Mouse (Mus musculus) embryo, embryonic 11 days (tissue): ENCODE data around the gene Mymx.
"Not testable (repeated sequence)": the region's sequence is repeated elsewhere in the genome, so short reads cannot be mapped to it uniquely, and the experiment has no call there.

ENCODE experiments used
- DNase-seq: peaks from one replicate; pipeline ENCODE4 v3.0.0-alpha.2; 2015

The Mymx gene

DNA sequence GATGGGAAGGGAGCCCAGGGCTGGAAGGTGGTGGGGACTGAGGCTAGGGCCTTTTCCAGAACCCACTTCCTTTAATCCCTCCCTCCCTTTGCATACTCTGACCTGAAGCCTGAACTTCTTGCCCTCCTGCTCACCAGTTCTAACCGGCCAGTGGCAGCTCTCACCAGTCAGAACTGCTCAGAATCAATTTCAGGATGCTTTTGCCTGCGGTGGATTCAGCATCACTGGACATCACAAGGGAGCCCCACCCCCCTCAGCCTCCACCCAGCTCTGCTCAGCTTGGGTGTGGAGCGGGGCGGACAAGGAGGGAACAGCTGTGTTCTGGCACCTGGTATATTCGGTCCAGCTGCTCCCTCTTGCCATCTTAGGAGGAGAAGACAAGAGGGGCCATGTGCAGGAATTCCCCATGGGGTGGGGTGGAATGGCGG, at the start of gene Mymx:
Gene Mymx, minus strand, starts transcription at position 226 of the 428 bp plus-strand sequence.
- DNase-seq, result peak; percentile 54

DNA sequence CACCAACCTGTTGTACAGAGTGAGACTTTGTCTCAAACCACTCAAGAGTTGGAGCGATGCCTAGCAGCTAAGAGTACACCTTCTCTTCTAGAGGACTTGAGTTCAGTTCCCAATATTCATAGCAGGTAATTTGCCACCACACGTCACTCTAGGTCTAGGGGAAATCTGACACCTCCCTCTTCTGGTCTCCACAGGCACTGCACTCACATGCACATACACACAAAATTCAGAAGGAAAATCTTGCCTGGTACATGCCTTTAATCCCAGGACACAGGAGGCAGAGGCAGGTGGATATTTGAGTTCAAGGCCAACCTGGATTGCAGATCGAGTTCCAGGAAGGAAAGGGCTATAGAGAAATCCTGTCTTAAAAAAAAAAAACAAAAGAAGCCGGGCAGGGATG, 42.3 kb upstream of the Mymx start:
- DNase-seq, result no peak

DNA sequence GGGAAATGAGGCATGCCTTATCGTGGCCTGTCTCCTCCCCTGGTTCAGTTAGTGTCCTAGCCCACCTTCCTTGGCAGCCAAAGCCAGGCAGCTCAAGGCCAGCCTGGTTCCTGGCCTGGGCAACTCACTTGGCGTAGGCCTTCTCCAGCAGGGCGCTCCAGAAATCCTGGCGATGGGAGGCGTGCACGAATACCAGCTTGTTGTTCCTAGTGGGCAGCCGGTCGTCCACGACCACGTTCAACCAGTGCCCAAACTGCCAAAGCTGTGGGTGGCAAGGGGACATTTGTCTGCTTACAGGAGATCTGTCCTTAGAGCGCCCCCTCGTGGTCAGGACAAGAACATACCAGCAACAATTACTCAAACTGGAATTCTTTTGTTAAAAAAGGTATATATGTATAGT, 40.8 kb upstream of the Mymx start:
- peak; percentile 78 for DNase-seq

GRCm38 (mm10) chr17:45641981-45642380, 40.1 kb upstream of the Mymx start:
- DNase-seq, result no peak

DNA sequence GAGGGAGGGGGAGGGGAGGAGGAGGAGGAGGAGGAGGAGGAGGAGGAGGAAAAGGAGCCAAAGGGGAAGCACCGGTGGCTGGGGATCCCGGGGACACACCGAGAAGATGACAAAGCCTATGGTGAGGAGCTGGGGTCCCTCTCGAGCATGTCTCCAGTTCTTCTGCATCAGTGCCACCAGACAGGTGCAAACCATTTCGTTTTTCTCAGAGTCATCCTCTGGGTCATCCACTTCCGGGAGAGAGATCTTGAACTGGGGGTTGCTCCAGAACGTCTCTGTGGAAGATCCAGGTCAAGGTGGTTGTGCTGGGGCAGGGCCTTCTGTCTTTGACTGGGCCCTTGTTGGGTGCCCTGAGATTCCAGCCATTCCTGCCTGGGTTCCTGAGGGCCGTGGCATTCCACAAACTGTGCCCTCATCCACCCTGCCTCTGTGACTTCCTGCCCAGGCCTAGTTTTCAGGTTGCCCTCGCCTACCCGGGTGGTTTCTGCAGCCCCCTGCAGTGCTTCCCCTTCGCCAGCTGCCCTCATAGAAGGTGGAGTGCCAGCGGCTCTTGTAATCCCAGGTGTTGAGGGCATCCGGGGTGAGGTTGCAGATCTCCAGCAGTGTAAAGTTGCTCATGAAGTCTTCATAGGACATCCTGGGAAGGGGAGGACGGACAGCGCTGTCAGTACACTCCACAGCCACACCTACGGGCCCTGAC, 36.8 kb upstream of the Mymx start:
- no peak for DNase-seq

DNA sequence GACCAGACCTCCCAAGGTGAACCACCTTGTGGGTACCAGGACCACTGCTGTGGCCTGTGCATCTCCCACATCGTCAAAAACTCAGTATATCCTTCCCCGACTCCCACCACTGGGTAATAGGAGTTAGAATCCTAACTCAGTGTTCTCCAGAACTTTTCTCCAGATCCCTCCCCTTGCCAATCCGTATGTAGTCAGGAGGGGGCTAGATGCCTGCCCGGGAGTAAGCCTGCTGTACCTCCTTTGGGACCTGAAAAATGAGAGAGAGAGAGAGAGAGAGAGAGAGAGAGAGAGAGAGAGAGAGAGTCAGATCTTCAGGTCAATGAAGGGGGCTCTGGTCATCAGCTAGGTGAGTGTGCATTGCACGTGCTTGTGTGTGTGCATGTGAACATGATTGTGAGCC, 32.1 kb upstream of the Mymx start:
- no peak for DNase-seq

DNA sequence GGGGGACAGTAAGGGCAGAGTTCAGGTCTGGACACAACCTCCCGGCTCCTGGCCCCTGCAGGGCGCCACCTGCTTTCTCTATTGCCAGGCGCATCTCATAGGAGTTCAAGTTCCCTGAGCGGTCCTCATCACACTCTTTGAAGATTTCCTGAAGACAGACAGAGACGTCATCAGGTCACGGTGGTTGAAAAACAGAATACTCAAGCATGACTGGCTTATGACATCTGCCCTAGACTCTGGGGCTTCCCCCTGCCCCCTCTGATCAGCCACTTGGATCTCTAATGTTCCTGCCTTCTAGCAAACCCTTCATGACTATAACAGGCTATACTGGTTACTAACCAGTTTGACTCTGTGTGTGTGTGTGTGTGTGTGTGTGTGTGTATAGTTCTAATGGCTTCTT, 30.0 kb upstream of the Mymx start:
- no peak for DNase-seq

GRCm38 (mm10) chr17:45630992-45631391, 29.1 kb upstream of the Mymx start:
- no peak for DNase-seq

DNA sequence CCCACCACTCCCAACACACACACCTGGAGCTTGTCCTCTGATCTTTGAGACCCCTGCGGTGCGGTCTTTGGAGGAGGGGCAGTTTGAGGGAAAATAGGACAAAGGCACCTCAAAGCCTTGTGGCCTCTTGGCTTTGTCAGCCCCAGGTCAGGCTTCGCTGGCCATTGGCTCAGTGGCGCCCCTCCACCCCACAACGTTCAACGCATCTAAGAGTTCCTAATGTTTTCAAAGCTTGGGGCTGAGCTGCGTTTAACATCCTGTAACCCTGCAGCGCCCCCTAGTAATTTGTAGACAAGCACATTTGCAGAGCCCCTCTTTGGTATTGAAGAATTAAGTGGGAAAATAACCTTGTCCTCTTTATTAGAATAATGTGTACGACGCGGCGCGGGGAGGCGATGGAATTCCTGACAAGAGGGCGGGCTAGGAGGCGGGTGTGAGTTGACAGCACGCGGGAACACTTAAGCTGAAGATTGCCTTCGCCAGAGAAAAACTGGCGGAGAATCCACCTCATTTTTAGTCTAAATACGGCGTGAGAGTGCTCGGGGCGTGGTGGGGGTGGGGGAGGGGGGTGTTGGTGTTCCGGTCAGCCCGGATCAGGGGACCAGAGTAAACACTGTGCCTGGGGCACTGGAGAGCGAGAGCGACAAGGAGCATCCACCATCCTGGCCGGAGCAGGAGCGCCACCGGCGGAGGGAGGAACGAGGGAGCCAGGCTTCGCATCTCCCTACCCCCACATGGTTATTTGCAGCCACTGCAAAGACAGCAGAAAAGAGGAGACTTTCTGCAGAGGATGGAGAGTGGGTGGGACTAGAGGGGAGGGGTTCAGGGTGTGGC, 28.2 kb upstream of the Mymx start:
- DNase-seq, result peak; percentile 90

GRCm38 (mm10) chr17:45628885-45629855, 27.3 kb upstream of the Mymx start:
- no peak for DNase-seq

GRCm38 (mm10) chr17:45628160-45628559, 26.3 kb upstream of the Mymx start:
- no peak for DNase-seq

DNA sequence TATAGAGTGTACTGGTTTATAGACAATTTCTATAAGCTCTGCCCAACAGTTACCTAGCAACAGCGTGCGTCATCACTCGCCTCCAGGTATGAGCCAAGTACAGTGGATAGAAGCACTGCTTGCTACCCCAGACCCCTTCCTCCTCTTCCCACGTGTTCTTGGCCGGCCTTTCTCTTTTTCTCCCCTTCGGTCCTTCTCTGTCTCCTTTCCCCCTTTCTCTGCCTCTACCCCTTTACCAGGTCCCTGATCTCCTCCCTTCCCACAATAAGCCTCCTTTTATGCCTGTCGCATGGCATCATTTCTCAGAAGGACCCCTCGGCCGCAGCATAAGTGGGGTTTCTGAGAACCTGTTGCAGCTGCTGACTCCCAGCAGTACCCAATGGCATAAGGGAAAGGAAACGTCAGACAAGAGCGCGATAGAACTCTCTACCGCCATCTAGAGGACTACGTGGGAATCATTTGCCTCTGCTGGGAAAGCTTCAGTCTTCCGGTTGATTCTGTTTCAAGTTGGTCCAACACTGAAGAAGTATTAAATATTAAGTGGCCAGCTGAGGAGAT, 24.8 kb upstream of the Mymx start:
- DNase-seq, result peak; percentile 90

- DNase-seq, result not testable (repeated sequence)
Measured at GRCm38 (mm10) chr17:45623425-45623824, 21.5 kb upstream of the Mymx start.

DNA sequence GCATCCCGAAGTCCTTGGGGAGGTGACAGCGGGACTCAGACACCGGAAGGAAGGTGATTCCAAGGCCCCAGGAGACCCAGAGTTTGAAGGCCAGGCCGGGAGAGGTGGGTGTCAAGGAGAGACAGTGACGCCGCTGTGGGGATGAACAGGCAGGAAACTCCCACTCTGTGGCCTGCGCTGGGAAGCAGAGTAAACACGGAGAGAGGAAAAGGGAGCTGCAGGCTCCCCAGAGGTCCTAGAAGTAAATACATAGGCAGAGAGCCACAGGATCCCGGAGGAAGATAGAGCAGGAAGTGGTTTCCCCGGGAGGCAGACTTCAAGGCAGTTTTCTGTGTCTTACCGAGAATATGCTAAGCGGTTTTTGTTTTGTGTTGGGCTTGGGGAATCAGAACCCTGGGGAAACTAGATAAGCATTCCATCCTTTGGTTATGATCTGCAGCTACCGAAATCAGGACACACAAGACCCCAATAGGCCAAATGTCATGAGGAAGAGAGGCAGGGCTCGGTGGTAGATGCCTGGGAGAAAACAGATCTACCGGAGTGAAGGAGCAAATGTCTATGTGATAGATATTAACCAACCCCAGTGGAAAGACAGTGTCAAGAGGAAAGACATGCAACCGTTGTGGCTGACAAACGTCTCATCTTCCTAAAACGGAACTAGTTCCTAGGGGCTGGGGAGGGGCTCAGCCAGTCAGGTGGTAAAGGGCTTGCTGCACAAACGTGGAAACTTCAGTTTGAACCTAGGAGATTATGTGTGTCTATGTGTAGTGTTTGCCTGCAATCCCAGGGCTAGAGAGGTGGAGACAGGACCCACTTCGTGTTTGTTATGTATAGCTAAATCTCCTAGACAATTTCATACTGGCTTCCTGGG, 17.7 kb upstream of the Mymx start:
- DNase-seq, result no peak

DNA sequence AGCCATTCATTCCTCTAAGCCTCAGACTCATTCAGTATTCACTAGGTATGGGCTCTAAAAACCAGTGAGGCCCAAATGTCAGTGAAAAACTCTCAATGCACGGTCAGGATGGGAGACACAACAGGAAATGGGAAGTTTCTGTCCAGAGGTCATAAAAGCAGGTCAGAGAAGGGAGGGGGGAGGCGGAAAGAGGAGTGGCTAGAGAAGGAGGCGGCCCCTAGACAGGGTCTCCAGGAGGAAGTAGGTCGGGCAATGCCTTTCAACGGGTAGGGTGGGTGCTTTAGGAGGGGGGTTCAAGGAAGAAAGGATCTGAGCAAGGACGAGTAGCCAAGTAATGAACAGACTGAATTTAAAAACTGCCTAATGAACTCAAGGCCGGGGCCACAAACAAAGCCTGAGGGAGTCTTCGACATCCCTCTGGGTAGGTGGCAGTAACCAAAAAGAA, 17.1 kb upstream of the Mymx start:
- DNase-seq, result peak; percentile 61

GRCm38 (mm10) chr17:45617655-45618054, 15.8 kb upstream of the Mymx start:
- no peak for DNase-seq

- no peak for DNase-seq
Measured at GRCm38 (mm10) chr17:45616679-45617078, 14.8 kb upstream of the Mymx start.

DNA sequence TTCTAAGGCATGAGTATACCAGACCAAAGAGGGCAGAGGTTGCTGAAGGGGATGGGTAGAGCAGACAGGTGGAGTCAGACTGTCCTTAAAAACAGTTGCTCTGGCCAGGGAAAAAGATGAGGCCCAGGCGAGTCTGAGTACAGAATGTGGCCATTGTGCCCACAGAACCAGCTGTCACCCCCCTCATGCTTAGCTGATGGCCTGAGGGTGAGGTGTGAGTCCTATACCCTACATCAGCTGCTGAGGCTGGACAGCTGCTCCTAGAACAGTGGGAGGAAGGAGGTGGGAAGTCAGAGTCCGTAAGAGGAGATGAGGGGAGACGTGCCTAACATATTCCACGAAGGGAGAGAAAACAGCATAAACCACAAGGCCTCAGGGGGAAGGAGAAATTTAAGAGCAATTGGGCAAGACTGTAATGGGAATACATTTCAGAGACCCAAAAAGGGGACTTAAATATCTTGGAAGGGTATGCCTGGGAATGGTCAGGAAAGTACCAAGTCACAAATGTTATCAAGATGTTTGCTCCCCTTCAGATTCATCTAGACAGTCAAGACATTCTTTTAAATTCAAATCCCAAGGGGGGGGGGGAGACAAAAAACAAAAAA, 14.2 kb upstream of the Mymx start:
- no peak for DNase-seq

GRCm38 (mm10) chr17:45612921-45613320, 11.0 kb upstream of the Mymx start:
- DNase-seq, result no peak

DNA sequence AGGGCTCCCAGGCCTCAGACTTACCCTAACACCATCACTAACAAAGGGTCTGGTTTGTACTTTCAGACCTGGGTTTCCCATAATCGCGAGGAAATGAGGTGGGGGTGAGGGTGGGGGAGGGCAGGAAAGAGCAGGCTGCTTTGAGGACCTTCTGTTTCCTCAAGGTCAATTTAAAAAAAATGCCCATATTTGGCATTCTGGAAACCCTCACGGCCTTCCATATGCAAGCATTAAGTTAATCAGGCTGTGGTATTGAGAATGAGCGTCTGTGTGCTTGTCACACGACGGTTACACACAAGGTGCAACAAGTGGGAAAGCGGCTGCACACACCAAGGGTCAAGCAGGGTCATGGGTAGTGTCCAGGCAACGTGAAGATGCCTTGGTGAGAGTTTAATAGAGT, 10.1 kb upstream of the Mymx start:
- DNase-seq, result no peak
